Mouse (Mus musculus): ENCODE data around the gene Serpina11.

GRCm38 (mm10) chr12:103971080-103971479 is 18.7 kb downstream of the Serpina11 start:
- TF ChIP-seq CTCF (IDR thresholded peaks at IDR 0.05; ENCODE audit: control insufficient read depth, insufficient read depth, low read length): no peak
- no peak for TF ChIP-seq POLR2A (IDR thresholded peaks at IDR 0.05; ENCODE audit: borderline replicate concordance, control insufficient read depth, low read depth, low read length)

Data from bone marrow, adult 2 months (tissue).